Mouse (Mus musculus) layer of hippocampus, adult 8-10 months (tissue): ENCODE measurements at regions not wholly inside any gene's neighbourhood (a gene's known extent, or its start where the extent isn't known, plus 50 kb on each side); places are given as distances from the start of the nearest gene placed in this dataset.

Experiments used
- DNase-seq, 2 experiments: peaks; one replicate each; pipeline ENCODE4 v3.0.0; 2022; ENCODE audit warnings: low spot score in 2 of 2

DNA sequence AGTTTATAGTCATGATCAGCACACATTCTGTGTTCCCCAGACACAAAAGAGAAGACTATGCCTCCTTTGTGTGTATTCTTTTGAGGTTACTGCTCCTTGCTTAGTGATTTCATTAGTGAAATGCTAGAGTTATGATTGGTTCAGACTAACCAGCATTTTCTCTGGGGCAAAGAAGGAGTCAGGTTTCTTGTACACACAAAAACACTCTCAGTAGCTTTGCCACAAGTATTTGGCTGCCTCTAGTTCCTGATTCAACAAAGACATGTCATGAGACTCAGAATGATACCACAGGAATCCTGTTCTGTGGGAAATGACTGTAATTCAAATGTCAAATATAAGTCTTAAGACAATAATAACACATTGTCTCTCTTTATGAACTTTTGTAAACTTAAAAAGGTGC, 86.9 kb downstream of the Alx1 start:
- DNase-seq, result no peak

DNA sequence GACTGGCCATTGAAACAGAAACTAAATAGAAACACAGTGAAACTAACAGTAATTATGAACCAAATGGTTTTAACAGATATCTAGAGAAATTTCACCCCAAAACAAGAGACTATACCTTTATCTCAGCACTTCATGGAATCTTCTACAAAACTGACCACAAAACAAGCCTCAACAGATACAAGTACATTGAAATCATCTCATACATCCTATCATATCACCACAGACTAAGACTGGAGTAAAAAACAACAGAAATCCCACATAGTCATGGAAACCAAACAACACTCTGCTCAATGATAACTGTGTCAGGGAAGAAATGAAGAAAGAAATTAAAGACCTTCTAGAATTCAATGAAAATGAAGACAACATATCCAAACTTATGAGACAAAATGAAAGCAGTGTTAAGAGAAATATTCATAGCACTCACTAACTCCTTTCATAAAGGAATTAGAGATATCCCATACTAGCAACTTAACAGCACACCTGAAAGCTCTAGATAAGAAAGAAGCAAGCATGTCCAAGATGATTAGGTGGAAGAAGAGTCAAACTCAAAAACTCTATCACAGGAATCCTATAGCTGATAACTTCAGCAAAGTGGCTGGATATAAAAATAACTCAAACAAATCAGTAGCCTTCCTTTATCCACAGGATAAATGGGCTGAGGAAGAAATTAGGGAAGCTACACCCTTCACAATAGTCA, 89.0 kb downstream of the Alx1 start:
- no peak for DNase-seq

DNA sequence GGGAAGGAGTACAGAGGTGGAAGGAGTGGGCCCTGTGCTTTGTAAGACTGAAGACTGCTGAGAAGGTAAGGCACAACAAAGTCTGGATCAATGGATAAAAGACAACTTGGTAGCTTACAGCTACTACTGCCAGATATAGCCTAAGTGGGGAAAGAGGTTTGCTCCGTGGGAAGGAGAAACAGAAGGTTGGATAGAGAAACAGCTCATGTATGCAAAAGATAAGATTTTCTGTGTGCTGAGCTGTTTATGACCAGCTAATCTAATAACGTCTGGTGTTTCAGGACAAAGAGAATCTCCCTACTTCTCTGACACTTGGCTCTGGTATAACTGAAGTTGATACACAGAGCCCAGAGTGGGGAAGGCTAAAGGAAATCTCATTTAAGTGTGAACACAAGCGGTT, 98.6 kb downstream of the Alx1 start:
- DNase-seq, result no peak

DNA sequence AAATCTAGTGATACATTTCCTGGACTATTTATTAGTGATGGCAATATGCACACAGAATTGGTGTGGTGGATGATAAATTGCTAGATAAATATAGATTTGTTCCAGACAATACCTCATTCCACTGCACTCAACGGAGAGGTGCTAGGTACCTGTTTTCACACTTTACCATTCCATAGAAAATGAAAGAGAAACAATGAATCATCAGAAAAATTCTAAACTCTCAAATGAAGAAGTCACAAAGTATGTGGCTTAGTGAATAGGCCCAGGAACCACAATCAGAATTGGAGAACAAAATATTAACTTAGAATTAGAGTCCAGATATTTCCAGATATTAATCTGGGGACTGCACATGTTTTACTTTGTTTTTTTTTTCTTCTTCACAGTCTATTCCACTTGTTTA, 101.4 kb downstream of the Alx1 start:
- DNase-seq, result no peak

DNA sequence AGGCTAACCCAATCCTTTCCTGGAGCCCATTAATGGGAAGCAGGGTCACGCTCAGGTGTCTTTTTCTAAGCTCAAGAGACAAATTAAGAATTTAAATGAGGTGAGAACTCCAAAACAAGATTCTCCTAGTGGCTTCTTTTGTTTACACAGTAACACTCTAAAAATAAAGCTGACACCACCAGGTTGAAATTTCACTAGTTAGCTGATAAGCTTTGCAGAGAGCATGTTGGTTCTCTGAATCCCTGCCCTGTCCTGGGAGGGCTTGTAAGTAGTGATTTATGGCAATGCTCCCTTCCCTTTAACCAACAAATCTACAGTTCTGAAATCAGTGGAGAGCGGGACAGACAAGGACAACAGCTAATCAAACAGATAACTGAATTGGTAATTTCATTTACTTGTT, 132.6 kb downstream of the Alx1 start:
- DNase-seq, result no peak

DNA sequence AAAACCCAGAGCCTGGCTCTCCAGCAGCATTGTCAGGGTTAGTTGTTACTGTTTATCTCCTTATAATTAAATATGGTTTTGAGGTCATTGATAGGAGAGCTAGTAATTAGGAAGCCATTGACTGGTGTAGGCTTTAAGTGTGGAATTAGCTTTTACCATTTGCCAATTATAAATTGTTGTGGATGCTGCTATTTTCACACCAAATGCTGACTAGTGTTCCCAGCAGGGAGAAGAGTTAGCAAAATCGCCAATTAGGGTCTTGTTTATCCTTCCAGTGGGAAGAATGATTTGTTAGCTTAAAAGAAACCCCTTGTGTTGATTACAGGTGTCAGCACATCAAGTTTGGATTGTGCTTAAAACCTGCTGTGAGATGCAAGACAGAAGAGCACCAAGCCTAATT, 134.1 kb downstream of the Alx1 start:
- DNase-seq, result no peak

DNA sequence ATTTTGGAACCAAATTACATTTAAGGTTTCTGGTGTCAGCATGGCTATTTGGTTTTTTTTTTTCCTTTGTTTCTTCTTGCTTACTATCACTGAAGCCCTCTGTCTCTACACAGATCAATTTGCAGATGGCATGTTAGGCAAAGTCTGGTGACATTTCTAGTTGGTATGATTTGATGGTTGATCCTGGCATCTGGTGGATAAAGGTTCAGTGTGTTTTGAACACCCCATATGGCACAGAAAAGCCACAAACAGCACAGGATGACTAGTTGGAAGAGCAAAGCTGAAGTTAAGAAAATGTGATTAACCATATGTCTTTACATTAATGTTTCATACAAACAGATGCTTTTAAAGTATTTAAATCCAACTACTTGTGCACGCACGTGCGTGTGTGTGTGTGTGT, 137.6 kb downstream of the Alx1 start:
- no peak for DNase-seq

DNA sequence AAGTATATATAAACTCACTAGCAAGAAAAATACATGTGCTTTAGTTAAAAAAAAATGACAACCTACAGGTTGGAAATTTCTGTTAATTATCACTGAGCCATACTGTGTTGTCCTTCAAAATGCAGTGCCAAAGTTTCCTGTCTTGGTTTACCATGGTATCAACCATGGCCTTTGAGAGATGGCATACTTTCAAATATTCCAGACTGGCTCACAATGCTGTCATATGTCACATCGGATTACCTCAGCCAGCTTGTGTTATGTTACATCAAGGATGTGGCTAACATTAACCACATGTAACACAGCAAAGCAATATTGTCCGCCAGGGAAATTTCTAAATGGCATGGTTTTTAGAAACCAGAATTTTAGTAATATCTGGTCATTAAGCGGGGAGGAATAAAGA, 140.3 kb downstream of the Alx1 start:
- no peak for DNase-seq

DNA sequence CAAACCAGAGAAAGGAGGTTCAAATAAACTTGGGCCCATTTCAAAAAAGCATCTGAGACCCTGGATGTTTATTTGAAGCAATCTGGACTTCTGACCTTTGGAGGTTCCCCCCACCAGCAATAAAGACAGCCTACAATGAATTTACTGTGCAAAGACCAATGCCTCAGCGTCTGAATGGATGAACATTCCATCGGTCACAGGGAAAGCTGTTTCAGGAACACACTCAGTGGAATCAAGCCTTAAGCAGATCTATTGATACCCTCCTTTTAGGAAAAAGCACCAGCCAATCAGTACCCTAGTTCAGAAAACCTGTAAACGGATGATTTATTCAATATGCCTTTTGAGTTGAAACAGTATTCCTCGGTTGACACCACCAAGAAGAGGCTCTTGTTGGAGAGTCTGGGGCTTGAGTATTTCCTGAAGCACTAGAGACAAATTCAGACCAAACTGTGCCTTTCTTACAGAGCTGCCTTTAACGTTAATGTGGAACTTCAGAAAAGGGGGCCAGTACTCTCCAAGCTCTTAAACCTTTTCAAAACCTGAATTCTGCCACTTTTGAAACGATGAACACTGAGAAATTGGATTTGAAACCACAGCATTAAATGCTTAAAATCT, 148.1 kb downstream of the Alx1 start:
- DNase-seq, result no peak

DNA sequence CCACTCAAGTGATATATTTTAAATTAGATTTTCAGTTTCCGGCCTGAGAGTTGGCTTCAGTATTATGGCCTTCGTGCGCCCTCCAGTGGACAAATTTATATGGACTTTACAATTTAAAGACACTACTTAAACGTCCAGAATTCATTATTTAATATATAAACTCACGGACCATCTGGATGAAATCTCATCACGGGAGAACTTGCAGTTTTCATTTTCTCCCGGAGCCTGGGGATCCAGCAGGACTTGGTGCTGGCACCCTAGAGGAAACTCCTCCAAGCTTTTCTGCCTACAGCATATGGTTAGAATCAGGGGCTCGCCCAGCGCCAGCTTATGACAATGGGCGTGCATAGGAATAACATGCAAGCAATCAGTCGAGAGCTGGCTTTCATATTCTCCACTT, 152.0 kb downstream of the Alx1 start:
- DNase-seq, result peak; percentile 3 to 46

DNA sequence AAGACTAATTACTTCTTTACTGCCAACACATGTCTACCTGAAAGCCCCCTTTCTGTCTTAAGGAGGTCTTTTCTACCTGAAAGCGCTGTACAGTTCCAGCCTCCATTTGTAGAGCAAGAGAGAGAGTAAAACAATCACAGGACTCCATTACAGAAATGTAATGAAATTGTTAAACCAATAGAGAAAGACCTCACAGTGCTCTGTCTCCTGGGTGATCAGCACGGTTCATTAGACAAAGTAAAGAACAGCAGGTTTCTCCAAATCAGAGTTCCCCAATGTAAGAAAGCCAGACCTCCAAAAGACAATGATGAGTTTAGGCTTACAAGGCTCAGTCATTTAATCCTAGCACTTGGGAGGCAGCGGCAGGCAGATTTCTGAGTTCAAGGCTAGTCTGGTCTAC, 153.1 kb downstream of the Alx1 start:
- no peak for DNase-seq

DNA sequence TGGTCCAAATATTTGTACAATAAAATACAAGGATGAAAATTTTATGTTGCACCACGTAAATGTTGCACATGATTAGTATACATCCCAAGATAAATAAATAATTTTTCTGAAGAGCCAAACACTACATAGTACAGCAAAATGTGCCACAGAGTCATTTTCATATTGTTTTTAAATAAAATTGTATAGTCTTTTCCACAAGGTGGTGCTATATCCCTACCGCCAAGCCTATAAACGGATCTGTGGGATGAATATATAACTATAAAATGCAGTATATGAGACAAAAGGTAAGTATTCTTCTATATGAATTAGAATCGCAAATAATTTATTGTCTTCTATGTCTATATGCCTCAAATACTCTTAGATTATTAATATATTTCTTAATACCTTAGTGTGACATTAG, 163.1 kb downstream of the Alx1 start:
- no peak for DNase-seq

DNA sequence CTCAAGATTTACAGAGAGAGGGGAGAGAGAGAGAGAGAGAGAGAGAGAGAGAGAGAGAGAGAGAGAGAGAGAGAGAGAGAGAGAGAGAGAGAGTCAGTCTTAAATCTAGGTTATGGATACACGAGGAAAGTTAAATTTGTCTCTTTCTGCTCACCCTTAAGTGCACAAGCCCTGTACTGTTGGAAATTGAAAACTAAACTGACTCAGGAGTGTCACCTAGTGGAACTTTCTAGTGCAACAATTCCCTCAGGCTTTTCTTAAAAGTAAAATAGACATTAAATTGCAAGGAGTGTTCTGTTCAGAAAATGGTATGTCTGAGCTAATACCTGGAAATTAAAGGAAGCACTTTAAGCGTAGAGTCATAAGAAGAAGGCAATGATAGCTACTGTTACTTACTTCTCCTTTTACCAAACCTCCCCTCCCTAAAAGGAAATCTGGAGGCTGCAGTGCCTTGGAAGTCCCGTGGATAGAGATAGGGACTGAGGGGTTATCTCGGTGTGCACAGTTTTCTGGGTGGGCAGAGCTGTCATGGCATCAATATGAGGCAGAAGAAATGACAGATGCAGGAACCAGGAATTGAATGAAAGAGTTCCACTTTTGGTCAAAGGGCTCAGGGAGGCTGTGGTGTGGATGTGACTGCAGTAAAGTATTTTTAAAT, 193.3 kb downstream of the Alx1 start:
- DNase-seq, result no peak

DNA sequence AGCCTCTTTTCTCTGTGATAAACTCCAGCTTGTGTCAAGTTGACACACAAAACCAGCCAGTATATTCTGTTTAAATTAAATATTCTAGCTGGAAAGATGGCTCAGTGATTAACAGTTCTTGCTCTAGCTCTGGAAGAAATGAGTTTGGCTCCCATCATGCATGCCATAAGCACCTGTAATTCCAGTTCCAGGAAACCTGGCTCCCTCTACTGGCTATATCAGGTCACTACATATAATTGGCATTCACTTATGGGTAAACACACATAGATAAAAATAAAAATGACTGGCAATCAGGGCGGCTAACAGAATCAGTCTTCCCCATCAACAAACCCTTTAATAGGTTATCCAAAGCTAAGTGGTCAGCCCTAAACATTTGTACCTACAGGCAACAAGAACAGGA, 194.2 kb downstream of the Alx1 start:
- DNase-seq, result no peak

DNA sequence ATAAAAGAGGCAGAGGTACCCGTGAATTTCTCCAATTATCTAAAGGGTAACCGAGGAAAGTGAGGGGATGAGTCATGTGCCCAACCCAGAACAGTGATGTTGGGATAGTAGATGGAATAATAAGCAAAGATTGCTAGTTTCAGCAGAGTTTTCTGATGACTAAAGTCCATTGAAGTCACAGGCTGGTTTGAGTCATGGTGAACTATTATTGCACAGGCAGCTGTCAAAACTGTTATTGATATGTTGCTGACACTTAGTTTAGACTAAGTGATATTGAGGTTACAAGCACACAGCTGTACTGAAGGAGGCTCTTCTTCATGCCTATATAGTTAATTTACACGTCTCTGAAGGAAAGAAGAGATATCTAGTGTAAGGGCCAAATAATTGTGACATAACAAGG, 200.4 kb downstream of the Alx1 start:
- no peak for DNase-seq

DNA sequence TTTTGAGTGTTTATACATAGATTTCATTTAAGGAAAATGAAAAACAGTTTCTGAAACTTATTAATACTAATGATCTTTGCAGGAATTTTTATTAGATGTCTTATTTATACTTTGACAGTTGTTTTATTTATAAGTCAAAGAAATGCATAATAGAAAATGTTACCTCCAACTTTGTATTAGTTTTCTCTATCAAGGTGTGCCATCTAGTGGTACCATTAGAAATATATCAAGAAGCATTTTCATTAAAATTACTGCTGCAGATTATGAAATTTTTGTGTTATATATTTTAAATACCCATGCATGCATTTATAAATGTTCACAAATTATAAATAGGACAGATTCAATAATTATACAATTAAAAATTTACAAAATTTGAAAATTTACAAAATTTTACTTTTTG, 206.6 kb downstream of the Alx1 start:
- DNase-seq, result no peak

DNA sequence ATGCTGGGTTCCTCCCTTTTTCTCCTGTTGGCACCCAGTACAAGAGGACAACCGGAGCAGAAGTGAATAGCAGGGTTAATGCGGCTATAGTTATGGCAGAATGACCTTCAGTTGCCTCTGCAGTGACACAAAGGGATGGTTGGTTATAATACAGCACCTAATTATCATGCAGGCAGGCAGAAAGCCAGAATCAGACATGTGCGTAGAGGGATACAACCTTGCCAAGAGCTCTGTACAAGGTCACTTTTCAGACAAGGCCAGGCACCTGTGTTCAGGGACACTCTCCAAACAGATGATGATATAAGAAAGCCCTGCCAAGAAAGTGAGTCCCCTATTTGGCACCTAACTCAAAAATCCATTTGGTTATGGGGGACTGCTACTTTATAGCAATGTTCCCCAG, 228.6 kb downstream of the Alx1 start:
- no peak for DNase-seq

DNA sequence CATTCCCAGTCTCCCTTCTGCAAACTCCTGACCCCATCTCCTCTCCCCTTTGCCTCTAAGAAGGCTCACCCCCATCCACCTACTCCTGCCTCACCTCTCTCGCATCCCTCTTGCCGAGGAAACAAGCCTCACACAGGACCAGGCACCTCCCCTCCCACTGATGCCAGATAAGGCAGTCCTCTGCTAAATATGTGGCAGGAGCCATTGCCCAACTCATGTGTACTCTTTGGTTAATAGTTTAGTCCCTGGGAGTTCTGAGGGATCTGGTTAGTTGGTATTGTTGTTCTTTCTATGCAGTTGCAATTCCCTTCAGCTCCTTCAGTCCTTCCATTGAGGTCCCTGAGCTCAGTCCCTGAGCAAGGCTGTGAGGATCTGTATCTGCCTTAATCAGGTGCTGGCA, 250.8 kb downstream of the Alx1 start:
- no peak for DNase-seq

DNA sequence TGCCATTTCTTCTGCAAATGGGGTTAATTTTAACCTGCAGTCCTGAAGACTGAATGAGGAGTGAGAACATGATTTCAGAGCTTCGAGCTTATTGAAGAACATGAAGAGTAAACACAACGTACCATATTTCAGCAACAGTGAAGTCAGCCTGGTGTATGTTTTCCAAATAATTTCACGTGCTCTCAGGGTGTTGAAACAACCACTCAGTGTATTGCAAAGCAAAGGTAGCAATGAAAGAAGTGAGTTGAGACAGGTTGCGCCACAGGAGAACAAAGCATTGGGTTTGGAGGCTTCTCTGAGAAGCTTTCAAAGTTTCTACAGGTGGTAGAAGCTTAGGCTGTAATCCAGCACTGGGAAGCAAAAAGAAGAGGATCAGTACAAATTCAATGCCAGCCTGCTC, 251.7 kb downstream of the Rassf9 start:
- no peak for DNase-seq

DNA sequence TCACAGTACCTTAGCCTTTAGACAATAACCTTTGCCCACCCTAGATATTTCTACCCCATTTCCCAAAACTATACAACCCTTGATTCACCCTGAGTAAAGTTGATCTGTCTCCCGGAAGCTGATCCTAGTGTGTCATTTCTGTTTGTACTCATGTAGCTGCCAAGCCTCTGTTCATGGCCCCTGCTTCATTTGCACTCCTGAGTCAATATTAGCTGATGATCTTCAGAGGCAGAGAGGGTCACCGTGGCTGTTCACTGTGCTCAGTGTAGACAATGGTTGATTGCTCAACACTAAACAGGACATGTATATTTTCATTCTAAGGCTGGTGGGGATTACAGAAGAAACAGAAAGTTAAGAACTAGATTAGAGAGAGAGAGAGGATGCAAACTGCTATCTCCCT, 250.4 kb downstream of the Rassf9 start:
- DNase-seq, result no peak

DNA sequence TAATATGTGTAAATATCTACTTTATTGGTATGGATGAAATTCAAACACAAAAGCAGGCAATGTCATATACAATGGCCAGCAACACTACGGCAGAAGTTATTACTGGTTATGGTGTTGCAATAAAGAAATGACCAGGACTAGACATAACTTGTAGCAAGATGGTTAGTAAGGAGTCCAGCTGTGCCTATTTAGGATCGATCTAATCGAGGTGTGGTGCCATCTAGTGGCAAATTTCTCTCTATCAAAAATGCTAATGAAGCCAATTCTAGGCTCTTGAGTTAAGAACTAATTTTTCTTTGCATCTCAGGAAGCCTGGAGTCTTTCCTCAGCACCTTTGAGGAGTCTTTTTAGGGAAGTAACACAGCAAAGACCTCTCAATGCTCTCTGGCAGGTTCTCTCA, 223.2 kb downstream of the Rassf9 start:
- DNase-seq, result peak in 1 of 2 experiments; percentile 21

DNA sequence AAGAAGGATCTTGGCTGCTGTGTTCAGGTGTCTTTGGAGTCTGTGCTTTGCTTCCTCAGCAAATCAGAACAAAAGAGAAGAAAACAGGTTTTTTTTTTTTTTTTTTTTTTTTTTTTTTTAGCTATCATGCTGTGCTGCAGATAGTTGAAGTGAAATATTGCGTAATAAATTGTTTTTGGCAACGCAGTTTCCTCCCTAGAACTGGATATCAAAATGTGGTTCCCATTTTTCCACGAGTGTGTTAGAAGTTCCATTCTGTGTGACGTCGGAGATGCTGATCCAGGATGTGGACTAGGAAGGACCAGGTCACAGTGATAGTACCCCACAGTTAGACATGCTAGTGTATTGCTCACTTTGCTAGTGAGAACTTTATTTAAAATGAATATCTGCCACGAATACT, 220.4 kb downstream of the Rassf9 start:
- DNase-seq, result no peak

DNA sequence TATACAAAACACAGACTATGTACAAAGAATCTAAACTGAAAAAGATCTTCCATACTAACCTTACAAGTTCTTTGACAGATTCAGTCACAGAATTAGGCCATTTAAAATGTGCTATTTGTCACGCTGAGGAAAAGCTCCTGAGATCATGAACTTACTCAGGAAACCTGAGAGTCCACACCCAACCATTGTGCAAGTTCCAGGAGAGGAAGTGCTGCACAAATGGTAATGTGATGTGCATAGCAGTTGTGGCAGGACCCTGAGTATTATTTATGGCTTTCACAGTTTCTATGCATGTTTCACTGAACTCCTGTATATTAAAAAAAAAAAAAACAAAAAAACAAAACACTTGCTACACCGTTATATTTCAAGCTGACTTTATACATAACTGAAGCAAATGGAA, 200.2 kb downstream of the Rassf9 start:
- no peak for DNase-seq
